Mouse (Mus musculus) CH12F3 (cell line): ENCODE results near the gene Fgfr2.

Source experiments
- in situ Hi-C: fragments of 300-500 bp; cut with MboI; formaldehyde crosslinking; loops from 2 replicates; pipeline ENCODE4 v1.14.3; 2020; ENCODE audit warnings: low sequenced_read_pairs

Gene Fgfr2

GRCm38 (mm10) chr7:131880150-131880549, 1243.0 kb downstream of the Fgfr2 start:
- in situ Hi-C loops = loop anchor here (10.0 kb wide), 2 partner anchors 345 to 445 kb away; no protein-coding TSS in a partner anchor

GRCm38 (mm10) chr7:131878846-131879245, 1244.3 kb downstream of the Fgfr2 start:
- in situ Hi-C loops = no loop called here

GRCm38 (mm10) chr7:131861157-131861556, 1262.0 kb downstream of the Fgfr2 start:
- in situ Hi-C loops = no loop called here

GRCm38 (mm10) chr7:131855641-131856040, 1267.5 kb downstream of the Fgfr2 start:
- in situ Hi-C loops = no loop called here

- in situ Hi-C loops = no loop called here
These were observed 1272.6 kb downstream of the Fgfr2 start for GRCm38 (mm10) chr7:131850579-131850978.

GRCm38 (mm10) chr7:131846066-131846905, 1276.9 kb downstream of the Fgfr2 start:
- in situ Hi-C loops = no loop called here

- in situ Hi-C loops = no loop called here
These were observed 1292.9 kb downstream of the Fgfr2 start for GRCm38 (mm10) chr7:131830261-131830660.

- in situ Hi-C loops = no loop called here
These were observed 1296.3 kb downstream of the Fgfr2 start for GRCm38 (mm10) chr7:131826811-131827210.

GRCm38 (mm10) chr7:131817976-131818375, 1305.2 kb downstream of the Fgfr2 start:
- in situ Hi-C loops = no loop called here

GRCm38 (mm10) chr7:131816641-131817040, 1306.5 kb downstream of the Fgfr2 start:
- in situ Hi-C loops = no loop called here

GRCm38 (mm10) chr7:131812116-131812515, 1311.0 kb downstream of the Fgfr2 start:
- in situ Hi-C loops = no loop called here

GRCm38 (mm10) chr7:131810916-131811315, 1312.2 kb downstream of the Fgfr2 start:
- in situ Hi-C loops = no loop called here

GRCm38 (mm10) chr7:131809584-131810181, 1313.5 kb downstream of the Fgfr2 start:
- in situ Hi-C loops = no loop called here

- in situ Hi-C loops = no loop called here
These were observed 1315.9 kb downstream of the Fgfr2 start for GRCm38 (mm10) chr7:131807257-131807656.

GRCm38 (mm10) chr7:131805525-131806202, 1317.5 kb downstream of the Fgfr2 start:
- in situ Hi-C loops = no loop called here

- in situ Hi-C loops = no loop called here
These were observed 1322.6 kb downstream of the Fgfr2 start for GRCm38 (mm10) chr7:131800416-131801045.

GRCm38 (mm10) chr7:131797161-131797560, 1326.0 kb downstream of the Fgfr2 start:
- in situ Hi-C loops = no loop called here

GRCm38 (mm10) chr7:131788595-131789206, 1334.4 kb downstream of the Fgfr2 start:
- in situ Hi-C loops = no loop called here

GRCm38 (mm10) chr7:131785721-131786120, 1337.4 kb downstream of the Fgfr2 start:
- in situ Hi-C loops = no loop called here

GRCm38 (mm10) chr7:131778271-131778985, 1344.7 kb downstream of the Fgfr2 start:
- in situ Hi-C loops = no loop called here
